Mouse (Mus musculus): ENCODE results near the gene Plp1. TPM values are rescaled to one million over a fixed set of nuclear protein-coding genes. Genes with fewer than 3 reads are reported as not detected.

The Plp1 gene
- 15.6 and 19.0 TPM in 2 replicates for polyA plus RNA-seq (2015; fragmentation: Nextera tagmentation; extraction: Ambion mirVana)

GRCm38 (mm10) chrX:136822371-136822770 is at the start of gene Plp1:
Gene Plp1 (plus strand): TSS chrX:136822671.
- Histone ChIP-seq H3K27ac (no peak within 1 kb of the TSS), H3K4me2 (no peak within 1 kb of the TSS), H3K36me3 (no peaks in the 10 kb centered on the region), H3K9ac (no peak within 1 kb of the TSS), H3K4me3 (no peak within 1 kb of the TSS), H3K9me3 (no peaks in the 10 kb centered on the region), H3K4me1 (replicated peaks) (no peaks in the 10 kb centered on the region), H3K27me3 (no peaks in the 10 kb centered on the region)
- ATAC-seq (ENCODE audit: low FRiP score), result no peak
- WGBS, result 14% methylated on average over 1 of the region's 1 CpGs

GRCm38 (mm10) chrX:136773035-136773434 is 49.4 kb upstream of the Plp1 start:
- Histone ChIP-seq H3K9me3 (no peaks in the 10 kb centered on the region), H3K4me1 (replicated peaks) (no peaks in the 10 kb centered on the region), H3K4me2 (no peak overlapping the region), H3K27ac (no peak overlapping the region), H3K9ac (no peak overlapping the region), H3K4me3 (no peak overlapping the region), H3K36me3 (no peaks in the 10 kb centered on the region), H3K27me3 (no peaks in the 10 kb centered on the region)
- WGBS, result 68% methylated on average over 1 of the region's 1 CpGs
- ATAC-seq (ENCODE audit: low FRiP score), result no peak

DNA sequence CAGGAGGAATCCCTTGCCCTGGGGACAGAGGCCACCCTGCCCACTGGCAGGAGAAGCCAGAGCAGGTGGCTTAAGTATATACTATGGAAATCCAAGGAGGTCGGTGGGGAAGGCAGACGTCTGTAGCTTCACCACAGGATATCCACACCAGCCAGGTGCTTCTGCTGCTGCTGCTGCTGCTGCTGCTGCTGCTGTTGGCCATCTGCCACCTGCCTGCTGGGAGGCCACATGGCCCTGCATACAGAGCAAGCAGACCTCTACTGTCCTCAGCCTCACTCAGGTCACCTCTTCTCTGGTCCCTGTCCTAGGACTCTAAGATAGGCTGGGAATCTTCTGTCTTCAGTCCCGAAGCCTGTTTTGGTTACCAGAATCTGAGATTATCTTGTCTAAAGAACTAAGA is 44.4 kb upstream of the Plp1 start:
- no peak for ATAC-seq (ENCODE audit: low FRiP score)
- Histone ChIP-seq H3K4me1 (replicated peaks) (no peaks in the 10 kb centered on the region), H3K27me3 (no peaks in the 10 kb centered on the region; the same call in 1 of the 2 replicates), H3K4me2 (no peak overlapping the region), H3K4me3 (no peak overlapping the region), H3K36me3 (no peaks in the 10 kb centered on the region), H3K27ac (no peak overlapping the region), H3K9ac (no peak overlapping the region), H3K9me3 (no peaks in the 10 kb centered on the region)
- 72% methylated on average over 3 of the region's 3 CpGs for WGBS

- Histone ChIP-seq H3K36me3 (no peaks in the 10 kb centered on the region), H3K4me1 (replicated peaks) (no peaks in the 10 kb centered on the region), H3K4me2 (no peak overlapping the region), H3K9ac (no peak overlapping the region), H3K9me3 (no peaks in the 10 kb centered on the region), H3K27ac (no peak overlapping the region), H3K4me3 (no peak overlapping the region), H3K27me3 (no peaks in the 10 kb centered on the region; the same call in 1 of the 2 replicates)
- ATAC-seq (ENCODE audit: low FRiP score), result no peak
- 51% methylated on average over 2 of the region's 2 CpGs for WGBS
Observed at GRCm38 (mm10) chrX:136779262-136779661, 43.2 kb upstream of the Plp1 start.

GRCm38 (mm10) chrX:136780041-136780440 is 42.4 kb upstream of the Plp1 start, which contains the start of gene Glra4:
Gene Glra4 (minus strand): TSS chrX:136780141.
- no peak for ATAC-seq (ENCODE audit: low FRiP score)
- H3K9ac ChIP-seq, result no peak within 1 kb of the TSS
- WGBS, result 79% methylated on average over 3 of the region's 3 CpGs

GRCm38 (mm10) chrX:136789446-136789845 is 33.0 kb upstream of the Plp1 start:
- no peak overlapping the region for H3K4me2 ChIP-seq
- no peak overlapping the region for H3K27ac ChIP-seq
- no peaks in the 10 kb centered on the region for H3K4me1 ChIP-seq (replicated peaks)
- no peaks in the 10 kb centered on the region for H3K9me3 ChIP-seq
- H3K9ac ChIP-seq, result no peak overlapping the region
- no peak for ATAC-seq (ENCODE audit: low FRiP score)
- H3K36me3 ChIP-seq, result peaks cover 11% of the 10 kb centered on the region; the same call in 1 of the 2 replicates
- H3K27me3 ChIP-seq, result no peaks in the 10 kb centered on the region
- no peak overlapping the region for H3K4me3 ChIP-seq
- 89% methylated on average over 4 of the region's 4 CpGs for WGBS

More at GRCm38 (mm10) chrX:136780041-136780440, 42.4 kb upstream of the Plp1 start, which contains the start of gene Glra4:
- H3K27ac ChIP-seq, result no peak within 1 kb of the TSS
- H3K9me3 ChIP-seq, result no peaks in the 10 kb centered on the region
- H3K4me1 ChIP-seq (replicated peaks), result no peaks in the 10 kb centered on the region
- no peaks in the 10 kb centered on the region for H3K36me3 ChIP-seq
- no peaks in the 10 kb centered on the region; the same call in 1 of the 2 replicates for H3K27me3 ChIP-seq
- H3K4me3 ChIP-seq, result no peak within 1 kb of the TSS
- H3K4me2 ChIP-seq, result no peak within 1 kb of the TSS

- WGBS, result 14% methylated on average over 2 of the region's 2 CpGs
- Histone ChIP-seq H3K27ac (no peak overlapping the region), H3K9me3 (no peaks in the 10 kb centered on the region), H3K27me3 (no peaks in the 10 kb centered on the region), H3K4me1 (replicated peaks) (0 out of 2 replicates have a peak, but pooled peaks cover 6% of the 10 kb centered on the region), H3K4me2 (no peak overlapping the region), H3K36me3 (peaks cover 5% of the 10 kb centered on the region; the same call in 1 of the 2 replicates), H3K9ac (no peak overlapping the region), H3K4me3 (no peak overlapping the region)
- no peak for ATAC-seq (ENCODE audit: low FRiP score)
Observed at GRCm38 (mm10) chrX:136797223-136797622, 25.2 kb upstream of the Plp1 start.

DNA sequence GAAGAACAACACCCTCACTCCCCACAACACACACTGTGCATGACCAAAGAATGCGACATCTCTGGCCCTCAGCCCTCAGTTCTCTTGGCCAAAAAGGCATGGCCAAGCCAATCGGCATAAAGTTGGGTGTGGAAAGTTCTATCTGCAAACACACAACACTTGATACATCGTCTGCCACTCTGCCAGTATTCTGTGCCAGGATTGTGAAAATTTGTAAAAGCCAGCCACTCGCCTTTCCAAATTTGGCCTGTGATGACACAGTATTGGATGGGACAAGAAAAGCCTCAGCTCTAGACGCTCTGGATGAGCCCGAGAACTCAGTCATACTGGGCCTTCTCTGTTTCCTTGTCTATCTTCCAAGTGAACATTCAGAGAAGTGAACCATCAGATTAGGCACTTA is 2.7 kb upstream of the Plp1 start:
- Histone ChIP-seq H3K27me3 (no peaks in the 10 kb centered on the region), H3K9me3 (no peaks in the 10 kb centered on the region), H3K4me3 (no peak overlapping the region), H3K4me2 (no peak overlapping the region), H3K27ac (no peak overlapping the region), H3K4me1 (replicated peaks) (no peaks in the 10 kb centered on the region), H3K36me3 (no peaks in the 10 kb centered on the region), H3K9ac (no peak overlapping the region)
- WGBS, result 92% methylated on average over 6 of the region's 6 CpGs
- ATAC-seq (ENCODE audit: low FRiP score), result no peak

DNA sequence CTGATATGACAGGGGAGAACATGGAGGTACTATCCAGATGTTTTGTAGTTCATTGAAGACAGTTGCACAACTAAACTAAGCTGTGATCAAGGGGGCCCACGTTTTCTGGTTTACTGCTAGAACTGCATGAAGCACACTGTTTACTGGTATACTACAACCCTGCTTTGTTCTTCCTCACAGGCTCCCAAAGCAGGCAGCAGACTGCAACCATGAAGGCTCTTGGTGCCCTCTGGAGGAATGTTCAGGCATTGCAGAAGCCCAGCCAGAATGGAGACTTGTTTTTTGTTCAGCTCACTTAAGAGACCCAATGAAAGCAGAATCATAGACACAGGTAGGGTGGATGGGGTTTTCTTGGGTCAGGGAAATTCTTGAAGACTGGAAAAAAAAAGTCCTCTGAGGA is 2.2 kb upstream of the Plp1 start:
- no peak overlapping the region for H3K27ac ChIP-seq
- no peak overlapping the region for H3K9ac ChIP-seq
- 19% methylated on average over 1 of the region's 1 CpGs for WGBS
- no peaks in the 10 kb centered on the region for H3K36me3 ChIP-seq
- no peak overlapping the region for H3K4me3 ChIP-seq
- H3K27me3 ChIP-seq, result no peaks in the 10 kb centered on the region
- ATAC-seq (ENCODE audit: low FRiP score), result peak; percentile 84; the same call in 1 of the 2 replicates
- no peak overlapping the region for H3K4me2 ChIP-seq
- no peaks in the 10 kb centered on the region for H3K4me1 ChIP-seq (replicated peaks)
- no peaks in the 10 kb centered on the region for H3K9me3 ChIP-seq

DNA sequence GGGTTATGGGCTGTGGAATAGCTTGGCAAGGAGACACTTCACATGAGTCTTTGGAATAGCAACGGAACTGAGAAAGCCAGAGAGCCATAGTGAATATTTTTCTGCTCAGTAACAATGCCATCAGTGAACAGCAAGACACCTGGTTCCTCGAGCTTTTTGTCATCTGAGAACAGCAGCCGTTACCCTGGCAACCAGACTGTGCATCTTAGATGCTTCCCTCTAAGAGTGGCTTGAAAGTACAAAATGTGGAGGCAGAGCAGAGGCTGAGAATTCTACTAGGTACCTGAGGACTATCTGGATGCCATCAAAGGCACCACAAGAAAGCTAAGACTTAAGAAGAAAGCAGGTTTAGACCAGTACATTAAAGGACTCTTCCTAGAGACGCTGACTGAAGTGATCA is 2.5 kb downstream of the Plp1 start:
- no peak overlapping the region for H3K27ac ChIP-seq
- no peak for ATAC-seq (ENCODE audit: low FRiP score)
- no peak overlapping the region for H3K4me3 ChIP-seq
- no peaks in the 10 kb centered on the region for H3K27me3 ChIP-seq
- H3K9me3 ChIP-seq, result no peaks in the 10 kb centered on the region
- no peaks in the 10 kb centered on the region for H3K36me3 ChIP-seq
- H3K9ac ChIP-seq, result no peak overlapping the region
- WGBS, result 48% methylated on average over 4 of the region's 4 CpGs
- no peak overlapping the region for H3K4me2 ChIP-seq
- H3K4me1 ChIP-seq (replicated peaks), result no peaks in the 10 kb centered on the region

DNA sequence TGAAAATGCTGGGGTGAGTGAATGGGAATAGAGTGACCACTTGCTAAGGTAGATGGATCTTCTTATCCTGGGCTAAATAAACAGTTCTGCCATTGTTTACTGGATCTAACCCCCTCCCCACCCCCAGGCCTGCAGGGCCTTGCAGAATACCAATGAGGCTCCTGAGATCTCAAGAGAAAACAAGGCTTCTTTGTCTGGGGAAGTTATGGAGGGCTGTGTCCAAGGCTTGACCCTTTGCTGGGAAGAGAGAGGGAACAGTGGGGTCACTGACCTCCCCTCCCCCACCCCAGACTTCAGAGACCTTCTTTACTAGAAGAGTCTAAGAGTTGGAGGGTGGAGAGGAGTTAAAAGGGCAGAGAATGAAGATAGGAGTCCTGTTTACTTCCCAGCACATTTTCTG is 6.1 kb downstream of the Plp1 start:
- Histone ChIP-seq H3K36me3 (no peaks in the 10 kb centered on the region), H3K9ac (no peak overlapping the region), H3K4me2 (no peak overlapping the region), H3K4me1 (replicated peaks) (no peaks in the 10 kb centered on the region), H3K4me3 (no peak overlapping the region), H3K27me3 (no peaks in the 10 kb centered on the region), H3K9me3 (no peaks in the 10 kb centered on the region), H3K27ac (no peak overlapping the region)
- no peak for ATAC-seq (ENCODE audit: low FRiP score)

GRCm38 (mm10) chrX:136850300-136850699 is 27.8 kb downstream of the Plp1 start:
- no peak overlapping the region for H3K4me3 ChIP-seq
- no peak for ATAC-seq (ENCODE audit: low FRiP score)
- no peak overlapping the region for H3K27ac ChIP-seq
- no peaks in the 10 kb centered on the region for H3K27me3 ChIP-seq
- no peaks in the 10 kb centered on the region for H3K36me3 ChIP-seq
- H3K9ac ChIP-seq, result no peak overlapping the region
- 32% methylated on average over 3 of the region's 3 CpGs for WGBS
- no peaks in the 10 kb centered on the region for H3K4me1 ChIP-seq (replicated peaks)
- H3K4me2 ChIP-seq, result no peak overlapping the region
- no peaks in the 10 kb centered on the region for H3K9me3 ChIP-seq

Measured in hindbrain, embryonic 13.5 days (tissue).